Mouse (Mus musculus): Measurements from ENCODE around the gene Slamf9. TPM values are rescaled to one million over a fixed set of nuclear protein-coding genes. Genes with fewer than 3 reads are reported as not detected.

Gene Slamf9
- total and polyA plus RNA-seq, 3 experiments: 28.3 to 32.6 (median 30.9) TPM

GRCm38 (mm10) chr1:172485821-172486220, 10.7 kb downstream of the Slamf9 start:
- DNase-seq (ENCODE audit: extremely low read depth): no peak
- Histone ChIP-seq H3K36me3 (replicated peaks in 1 of 2; ENCODE audit: control insufficient read depth in 1 of 2, insufficient read depth in 1 of 2, low read length in 1 of 2) (peaks cover 3 to 41% of the 10 kb centered on the region in 2 experiments), H3K4me1 (ENCODE audit: control insufficient read depth in 1 of 2, insufficient read depth in 2 of 2) (peaks cover 2 to 44% of the 10 kb centered on the region in 2 experiments; a peak in 2 of 4 replicates), H3K9me3 (replicated peaks; ENCODE audit: low read length) (no peaks in the 10 kb centered on the region), H3K4me2 (ENCODE audit: insufficient read depth, low read depth, poor library complexity, severe bottlenecking) (no peak overlapping the region), H3K27ac (ENCODE audit: insufficient read depth, low read depth) (no peak overlapping the region), H3K79me2 (replicated peaks; ENCODE audit: control insufficient read depth, extremely low read depth, insufficient read depth, poor library complexity, severe bottlenecking) (no peaks in the 10 kb centered on the region), H3K4me3 (replicated peaks in 1 of 3; ENCODE audit: low read depth in 2 of 3, low read length in 2 of 3, poor library complexity in 1 of 3) (no peak overlapping the region), H3K9ac (ENCODE audit: insufficient read depth, low read depth) (no peak overlapping the region), H3K27me3 (replicated peaks) (no peaks in the 10 kb centered on the region)
- TF ChIP-seq RAD21 (IDR thresholded peaks at IDR 0.05; ENCODE audit: low read depth, low read length): no peak
- TF ChIP-seq BHLHE40 (IDR thresholded peaks at IDR 0.05; ENCODE audit: low read depth, low read length): no peak
- TF ChIP-seq USF2 (conservative IDR thresholded peaks at IDR 0.05; ENCODE audit: low read depth, low read length): no peak
- no peak for TF ChIP-seq JUND (conservative IDR thresholded peaks at IDR 0.05; ENCODE audit: low read depth, low read length)
- no peak for TF ChIP-seq JUN (IDR thresholded peaks at IDR 0.05; ENCODE audit: insufficient read depth, low read depth, low read length)
- TF ChIP-seq POLR2A (IDR thresholded peaks at IDR 0.05; ENCODE audit: low read depth, low read length): no peak
- no peak for TF ChIP-seq KAT2A (IDR thresholded peaks at IDR 0.05; ENCODE audit: insufficient replicate concordance, low read length)
- TF ChIP-seq TCF12 (IDR thresholded peaks at IDR 0.05; ENCODE audit: low read depth, low read length): no peak
- TF ChIP-seq SMC3 (IDR thresholded peaks at IDR 0.05; ENCODE audit: low read depth, low read length): no peak
- dilution Hi-C loops (cut with MboI; ENCODE audit: extremely low pct_ligation_motif_present, extremely low pct_unique_long_range_greater_than_20kb, low sequenced_read_pairs): no loop called here
- in situ Hi-C loops (cut with MboI; ENCODE audit: low pct_ligation_motif_present, low pct_unique_long_range_greater_than_20kb, low sequenced_read_pairs): no loop called here

- no peak for TF ChIP-seq NELFE (IDR thresholded peaks at IDR 0.05; ENCODE audit: low read depth, low read length)
- no peak for TF ChIP-seq TCF12 (IDR thresholded peaks at IDR 0.05; ENCODE audit: low read depth, low read length)
- no peak for TF ChIP-seq SIN3A (IDR thresholded peaks at IDR 0.05; ENCODE audit: low read length)
- TF ChIP-seq POLR2A (IDR thresholded peaks at IDR 0.05; ENCODE audit: low read depth, low read length): no peak
- TF ChIP-seq MXI1 (IDR thresholded peaks at IDR 0.05; ENCODE audit: low read depth, low read length): no peak
- no peak for TF ChIP-seq SMC3 (IDR thresholded peaks at IDR 0.05; ENCODE audit: low read depth, low read length)
- no peak for TF ChIP-seq MAZ (IDR thresholded peaks at IDR 0.05; ENCODE audit: low read depth, low read length)
- no peak for TF ChIP-seq MAFK (IDR thresholded peaks at IDR 0.05; ENCODE audit: insufficient replicate concordance, low read length)
- dilution Hi-C loops (cut with MboI; ENCODE audit: extremely low pct_ligation_motif_present, extremely low pct_unique_long_range_greater_than_20kb, low sequenced_read_pairs) (no loop called here), in situ Hi-C loops (cut with MboI; ENCODE audit: low pct_ligation_motif_present, low pct_unique_long_range_greater_than_20kb, low sequenced_read_pairs) (no loop called here)
- Histone ChIP-seq H3K27me3 (replicated peaks) (no peaks in the 10 kb centered on the region), H3K36me3 (replicated peaks in 1 of 2; ENCODE audit: control insufficient read depth in 1 of 2, insufficient read depth in 1 of 2, low read length in 1 of 2) (peaks cover 3 to 40% of the 10 kb centered on the region in 2 experiments), H3K27ac (ENCODE audit: insufficient read depth, low read depth) (no peak overlapping the region), H3K4me1 (ENCODE audit: control insufficient read depth in 1 of 2, insufficient read depth in 2 of 2) (peaks cover 2 to 40% of the 10 kb centered on the region in 2 experiments; a peak in 2 of 4 replicates), H3K9me3 (replicated peaks; ENCODE audit: low read length) (no peaks in the 10 kb centered on the region), H3K4me3 (replicated peaks in 1 of 3; ENCODE audit: low read depth in 2 of 3, low read length in 2 of 3, poor library complexity in 1 of 3) (no peak overlapping the region), H3K9ac (ENCODE audit: insufficient read depth, low read depth) (no peak overlapping the region), H3K79me2 (replicated peaks; ENCODE audit: control insufficient read depth, extremely low read depth, insufficient read depth, poor library complexity, severe bottlenecking) (no peaks in the 10 kb centered on the region), H3K4me2 (ENCODE audit: insufficient read depth, low read depth, poor library complexity, severe bottlenecking) (no peak overlapping the region)
- DNase-seq (ENCODE audit: extremely low read depth): no peak
Observed at GRCm38 (mm10) chr1:172486236-172486635, 11.1 kb downstream of the Slamf9 start.

GRCm38 (mm10) chr1:172486651-172487050, 11.5 kb downstream of the Slamf9 start:
- no peaks in the 10 kb centered on the region for H3K9me3 ChIP-seq (replicated peaks; ENCODE audit: low read length)
- no peak overlapping the region for H3K4me3 ChIP-seq (replicated peaks in 1 of 3; ENCODE audit: low read depth in 2 of 3, low read length in 2 of 3, poor library complexity in 1 of 3)
- H3K27ac ChIP-seq (ENCODE audit: insufficient read depth, low read depth): no peak overlapping the region
- peaks cover 2 to 36% of the 10 kb centered on the region in 2 experiments; a peak in 2 of 4 replicates for H3K4me1 ChIP-seq (ENCODE audit: control insufficient read depth in 1 of 2, insufficient read depth in 2 of 2)
- in situ Hi-C loops (cut with MboI; ENCODE audit: low pct_ligation_motif_present, low pct_unique_long_range_greater_than_20kb, low sequenced_read_pairs): no loop called here
- no peak for TF ChIP-seq E2F4 (IDR thresholded peaks at IDR 0.05; ENCODE audit: insufficient replicate concordance, low read depth, low read length)
- TF ChIP-seq CHD2 (IDR thresholded peaks at IDR 0.05; ENCODE audit: low read length): no peak
- TF ChIP-seq EP300 (IDR thresholded peaks at IDR 0.05; ENCODE audit: low read length): no peak
- no peak for TF ChIP-seq TCF12 (IDR thresholded peaks at IDR 0.05; ENCODE audit: low read depth, low read length)
- no peak for TF ChIP-seq ZC3H11A (IDR thresholded peaks at IDR 0.05; ENCODE audit: low read depth, low read length)
- TF ChIP-seq HCFC1 (IDR thresholded peaks at IDR 0.05; ENCODE audit: low read depth, low read length): no peak
- no peak for TF ChIP-seq PAX5 (IDR thresholded peaks at IDR 0.05; ENCODE audit: low read length)
- no peak for TF ChIP-seq MEF2A (IDR thresholded peaks at IDR 0.05; ENCODE audit: borderline replicate concordance, low read depth, low read length)
- TF ChIP-seq GABPA (IDR thresholded peaks at IDR 0.05; ENCODE audit: insufficient replicate concordance, low read depth, low read length): no peak
- no peak for TF ChIP-seq USF1 (IDR thresholded peaks at IDR 0.05; ENCODE audit: low read depth, low read length)
- TF ChIP-seq CHD1 (IDR thresholded peaks at IDR 0.05; ENCODE audit: low read depth, low read length): no peak
- TF ChIP-seq MAFK (IDR thresholded peaks at IDR 0.05; ENCODE audit: insufficient replicate concordance, low read length): no peak
- no peak for TF ChIP-seq MYC (IDR thresholded peaks at IDR 0.05; ENCODE audit: low read depth, low read length)
- DNase-seq (ENCODE audit: extremely low read depth): no peak
- dilution Hi-C loops (cut with MboI; ENCODE audit: extremely low pct_ligation_motif_present, extremely low pct_unique_long_range_greater_than_20kb, low sequenced_read_pairs): no loop called here
- H3K9ac ChIP-seq (ENCODE audit: insufficient read depth, low read depth): no peak overlapping the region
- no peak overlapping the region for H3K4me2 ChIP-seq (ENCODE audit: insufficient read depth, low read depth, poor library complexity, severe bottlenecking)
- no peaks in the 10 kb centered on the region for H3K27me3 ChIP-seq (replicated peaks)
- H3K36me3 ChIP-seq (replicated peaks in 1 of 2; ENCODE audit: control insufficient read depth in 1 of 2, insufficient read depth in 1 of 2, low read length in 1 of 2): peaks cover 3 to 43% of the 10 kb centered on the region in 2 experiments
- no peaks in the 10 kb centered on the region for H3K79me2 ChIP-seq (replicated peaks; ENCODE audit: control insufficient read depth, extremely low read depth, insufficient read depth, poor library complexity, severe bottlenecking)
